Mouse (Mus musculus) MEL (cell line): ENCODE data around the gene Tbc1d30. TPM values are rescaled to one million over a fixed set of nuclear protein-coding genes. Genes with fewer than 3 reads are reported as not detected.

Experiments
- DNase-seq: peaks from one replicate; pipeline ENCODE4 v3.0.0; 2011; ENCODE audit warnings: low read depth, low spot score
- H3K27ac ChIP-seq: 2 replicates; pipeline ENCODE4 v1.5.1; 2012; ENCODE audit warnings: low read depth, mild to moderate bottlenecking, control low read depth, low read length, moderate library complexity; ENCODE audit not compliant: control insufficient read depth
- H3K27me3 ChIP-seq, 2 experiments: fragments of 150-350 bp in 1 of 2; sonication (generic) in 1 of 2; 2 replicates each; pipeline ENCODE4 v1.6.1; 2012; ENCODE audit warnings: low read length in 2 of 2, mild to moderate bottlenecking in 2 of 2, improper control_type of control experiment in 1 of 2, moderate library complexity in 1 of 2; ENCODE audit not compliant: insufficient read depth in 2 of 2, control insufficient read depth in 1 of 2
- H3K36me3 ChIP-seq, 2 experiments: 2 replicates each; pipeline ENCODE4 v1.6.1; 2012 to 2014; ENCODE audit warnings: low read length in 2 of 2, improper control_type of control experiment in 1 of 2, inconsistent platforms in 1 of 2, mild to moderate bottlenecking in 1 of 2; ENCODE audit not compliant: insufficient read depth in 2 of 2, control insufficient read depth in 1 of 2
- H3K4me1 ChIP-seq, 2 experiments: fragments of 150-350 bp in 1 of 2; sonication (generic) in 1 of 2; 2 replicates each; pipeline ENCODE4 v1.6.1; 2012; ENCODE audit warnings: low read length in 2 of 2, improper control_type of control experiment in 1 of 2, mild to moderate bottlenecking in 1 of 2; ENCODE audit not compliant: insufficient read depth in 2 of 2, control insufficient read depth in 1 of 2
- H3K4me3 ChIP-seq, 2 experiments: fragments of 150-350 bp in 1 of 2; sonication (generic) in 1 of 2; 2 replicates each; pipeline ENCODE4 v1.5.1; 2012; ENCODE audit warnings: low read depth in 2 of 2, low read length in 2 of 2, mild to moderate bottlenecking in 2 of 2, moderate library complexity in 2 of 2, control low read depth in 1 of 2, improper control_type of control experiment in 1 of 2; ENCODE audit not compliant: control insufficient read depth in 1 of 2, insufficient read depth in 1 of 2
- H3K79me2 ChIP-seq: 2 replicates; pipeline ENCODE4 v1.6.1; 2012; ENCODE audit warnings: mild to moderate bottlenecking, low read length, moderate library complexity; ENCODE audit not compliant: control insufficient read depth, poor library complexity, insufficient read depth
- H3K9ac ChIP-seq: 2 replicates; pipeline ENCODE4 v1.6.1; 2012; ENCODE audit warnings: low read depth, mild to moderate bottlenecking, control low read depth, low read length, moderate library complexity; ENCODE audit not compliant: control insufficient read depth, poor library complexity, severe bottlenecking
- H3K9me3 ChIP-seq: fragments of 150-350 bp; sonication (generic); replicated peaks from 2 replicates; pipeline ENCODE4 v1.6.1; 2012; ENCODE audit warnings: mild to moderate bottlenecking, low read length, improper control_type of control experiment, moderate library complexity; ENCODE audit not compliant: insufficient read depth
- CHD1 ChIP-seq: IDR thresholded peaks from 2 replicates; pipeline ENCODE4 v1.6.1; 2012; ENCODE audit warnings: low read depth, mild to moderate bottlenecking, inconsistent platforms, low read length, improper control_type of control experiment
- CTCF ChIP-seq, 3 experiments: IDR thresholded peaks in 2 of 3; conservative IDR thresholded peaks in 1 of 3; 2 replicates each; pipeline ENCODE4 v1.5.1; 2011 to 2012; ENCODE audit warnings: low read length in 3 of 3, low read depth in 2 of 3, mild to moderate bottlenecking in 2 of 3, improper control_type of control experiment in 1 of 3, inconsistent platforms in 1 of 3, mixed read lengths in 1 of 3, moderate library complexity in 1 of 3; ENCODE audit not compliant: control insufficient read depth in 1 of 3, insufficient read depth in 1 of 3, poor library complexity in 1 of 3, severe bottlenecking in 1 of 3
- E2F4 ChIP-seq: IDR thresholded peaks from 2 replicates; pipeline ENCODE4 v1.6.1; 2011; ENCODE audit warnings: low read depth, low read length, improper control_type of control experiment, borderline replicate concordance
- ETS1 ChIP-seq: IDR thresholded peaks from 2 replicates; pipeline ENCODE4 v1.6.1; 2012; ENCODE audit warnings: low read depth, mild to moderate bottlenecking, inconsistent platforms, low read length, improper control_type of control experiment, moderate library complexity
- GABPA ChIP-seq: IDR thresholded peaks from 2 replicates; pipeline ENCODE4 v1.6.1; 2012; ENCODE audit warnings: low read depth, mild to moderate bottlenecking, inconsistent platforms, low read length, improper control_type of control experiment, moderate library complexity
- MAX ChIP-seq: IDR thresholded peaks from 2 replicates; pipeline ENCODE4 v1.6.1; 2011; ENCODE audit warnings: low read length, improper control_type of control experiment
- MEF2A ChIP-seq: IDR thresholded peaks from 2 replicates; pipeline ENCODE4 v1.6.1; 2014; ENCODE audit warnings: low read depth, mild to moderate bottlenecking, inconsistent platforms, low read length, improper control_type of control experiment; ENCODE audit not compliant: poor library complexity, insufficient replicate concordance, severe bottlenecking; ENCODE audit errors: extremely low read depth
- MXI1 ChIP-seq: IDR thresholded peaks from 2 replicates; pipeline ENCODE4 v1.6.1; 2011; ENCODE audit warnings: mild to moderate bottlenecking, low read depth, low read length, improper control_type of control experiment
- MYC ChIP-seq: IDR thresholded peaks from 2 replicates; pipeline ENCODE4 v1.6.1; 2011; ENCODE audit warnings: low read depth, mild to moderate bottlenecking, low read length, improper control_type of control experiment, moderate library complexity
- NELFE ChIP-seq: IDR thresholded peaks from 2 replicates; pipeline ENCODE4 v1.6.1; 2011; ENCODE audit warnings: low read depth, low read length, improper control_type of control experiment
- POLR2AphosphoS2 ChIP-seq: IDR thresholded peaks from 2 replicates; pipeline ENCODE4 v1.6.1; 2011; ENCODE audit warnings: low read length, improper control_type of control experiment
- POLR2AphosphoS5 ChIP-seq: IDR thresholded peaks from 2 replicates; pipeline ENCODE4 v1.6.1; 2012; ENCODE audit warnings: low read depth, borderline replicate concordance, mild to moderate bottlenecking, inconsistent platforms, low read length, moderate library complexity, mixed read lengths
- RAD21 ChIP-seq: IDR thresholded peaks from 2 replicates; pipeline ENCODE4 v1.6.1; 2011; ENCODE audit warnings: mild to moderate bottlenecking, low read depth, low read length, improper control_type of control experiment
- SIN3A ChIP-seq: IDR thresholded peaks from 2 replicates; pipeline ENCODE4 v1.6.1; 2012; ENCODE audit warnings: low read length, improper control_type of control experiment, inconsistent platforms
- TAL1 ChIP-seq: IDR thresholded peaks from 2 replicates; pipeline ENCODE4 v1.6.1; 2012; ENCODE audit warnings: mild to moderate bottlenecking, inconsistent platforms, low read length, moderate library complexity, mixed read lengths
- TBP ChIP-seq: IDR thresholded peaks from 2 replicates; pipeline ENCODE4 v1.8.0; 2011; ENCODE audit warnings: low read depth, low read length, improper control_type of control experiment
- TCF12 ChIP-seq: IDR thresholded peaks from 2 replicates; pipeline ENCODE4 v1.6.1; 2014; ENCODE audit warnings: low read depth, mild to moderate bottlenecking, inconsistent platforms, low read length, improper control_type of control experiment, moderate library complexity
- ZC3H11A ChIP-seq: IDR thresholded peaks from 2 replicates; pipeline ENCODE4 v1.6.1; 2012; ENCODE audit warnings: low read depth, mild to moderate bottlenecking, inconsistent platforms, low read length, improper control_type of control experiment
- ZKSCAN1 ChIP-seq: IDR thresholded peaks from 2 replicates; pipeline ENCODE4 v1.6.1; 2012; ENCODE audit warnings: low read depth, mild to moderate bottlenecking, inconsistent platforms, low read length, improper control_type of control experiment, moderate library complexity
- ZNF384 ChIP-seq: IDR thresholded peaks from 2 replicates; pipeline ENCODE4 v1.6.1; 2012; ENCODE audit warnings: low read depth, mild to moderate bottlenecking, inconsistent platforms, low read length, improper control_type of control experiment
- polyA plus RNA-seq, 2 experiments: library from polyadenylated mRNA; stranded (reverse) in 1 of 2; unstranded in 1 of 2; fragments of >175 nt in 1 of 2; fragments of >200 nt in 1 of 2; gene quantifications; 2 replicates each; pipeline versions ENCODE4 v1.2.1 to v1.2.4; 2012; ENCODE audit warnings: low replicate concordance in 2 of 2, low read depth in 1 of 2; ENCODE audit not compliant: insufficient read length in 2 of 2, insufficient read depth in 1 of 2, missing spikeins in 1 of 2
- total RNA-seq: library from RNA; depleted of rRNA; stranded (reverse); fragments of 300-350 nt; gene quantifications from 2 replicates; pipeline ENCODE4 v1.2.3, GENCODE M21; 2012

The Tbc1d30 gene
- total and polyA plus RNA-seq, 3 experiments, result 0.35 to 2.1 TPM; not detected in 1

DNA sequence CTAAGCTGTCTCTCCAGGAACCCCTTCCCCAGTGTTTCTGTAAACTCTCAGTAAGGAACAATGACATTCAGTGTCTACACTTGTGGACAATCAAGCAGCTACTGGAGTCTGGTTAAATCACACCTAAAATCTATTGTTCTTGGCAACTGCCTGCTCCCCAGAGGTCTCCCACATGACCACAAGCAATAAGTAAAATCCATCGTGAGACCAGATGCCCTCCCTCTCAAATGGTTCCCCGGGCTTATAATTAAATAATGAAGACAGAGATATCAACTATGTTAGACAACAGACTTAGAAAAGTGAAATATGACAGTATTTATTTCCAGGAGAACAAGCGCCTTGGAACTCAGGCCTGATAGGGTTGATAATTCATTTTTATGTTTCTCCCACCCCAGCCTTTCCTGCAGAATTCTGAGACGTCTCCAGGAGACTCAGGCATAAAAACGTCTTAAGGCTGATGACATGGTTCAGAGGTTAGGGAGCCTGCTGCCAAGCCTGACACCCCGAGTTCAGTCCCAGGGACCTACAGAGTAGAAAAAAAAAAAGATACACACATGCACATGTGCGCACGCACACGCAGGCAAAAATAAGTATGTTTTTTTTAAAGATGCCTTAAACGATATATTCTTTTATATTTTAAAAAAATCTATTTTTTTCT, 115.8 kb downstream of the Tbc1d30 start:
- no peak for DNase-seq
- no peak overlapping the region for H3K27ac ChIP-seq
- no peaks in the 10 kb centered on the region for H3K4me1 ChIP-seq
- H3K79me2 ChIP-seq, result no peaks in the 10 kb centered on the region
- TF ChIP-seq E2F4 (no peak), TAL1 (no peak), CTCF (IDR thresholded peaks at IDR 0.05 in 2 of 3, conservative IDR thresholded peaks at IDR 0.05 in 1 of 3; ENCODE audit: control insufficient read depth in 1 of 3, insufficient read depth in 1 of 3, low read depth in 2 of 3, low read length in 3 of 3, poor library complexity in 1 of 3, severe bottlenecking in 1 of 3) (no peak), CHD1 (no peak), GABPA (no peak), TBP (no peak), ETS1 (no peak), POLR2AphosphoS2 (no peak), ZC3H11A (no peak), TCF12 (no peak), SIN3A (no peak), MAX (no peak), MXI1 (no peak), MYC (no peak), POLR2AphosphoS5 (no peak), MEF2A (no peak), ZNF384 (no peak), ZKSCAN1 (no peak), NELFE (no peak)
- no peaks in the 10 kb centered on the region for H3K9me3 ChIP-seq
- H3K36me3 ChIP-seq, result no peaks in the 10 kb centered on the region
- no peaks in the 10 kb centered on the region for H3K27me3 ChIP-seq
- H3K9ac ChIP-seq, result no peak overlapping the region
- H3K4me3 ChIP-seq, result no peak overlapping the region

DNA sequence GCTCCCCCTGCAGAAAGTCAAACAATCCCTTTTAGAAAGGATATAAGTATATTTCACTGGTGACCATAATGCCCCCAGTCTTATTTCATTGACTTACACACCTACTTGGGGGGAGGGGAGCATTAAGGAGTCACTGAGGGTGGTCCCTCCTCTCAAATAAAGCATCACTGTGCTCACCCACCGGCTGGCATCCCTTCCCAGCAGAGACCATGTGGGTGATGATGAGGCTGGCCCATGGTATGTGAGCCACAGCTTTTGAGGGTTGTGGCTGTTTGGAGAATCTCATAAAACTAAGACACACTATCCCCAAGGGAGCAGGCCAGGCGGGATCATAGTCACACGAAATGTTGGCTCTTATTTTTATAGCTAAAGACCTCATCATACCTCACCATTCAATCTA, 116.6 kb downstream of the Tbc1d30 start:
- Histone ChIP-seq H3K4me3 (no peak overlapping the region), H3K9ac (no peak overlapping the region), H3K9me3 (no peaks in the 10 kb centered on the region), H3K27ac (no peak overlapping the region), H3K27me3 (no peaks in the 10 kb centered on the region), H3K79me2 (no peaks in the 10 kb centered on the region), H3K36me3 (no peaks in the 10 kb centered on the region), H3K4me1 (no peaks in the 10 kb centered on the region)
- DNase-seq, result no peak
- TF ChIP-seq GABPA (no peak), RAD21 (no peak)
